19 mouse cellular contexts compared by ENCODE assay signal in the genomic region with DNA sequence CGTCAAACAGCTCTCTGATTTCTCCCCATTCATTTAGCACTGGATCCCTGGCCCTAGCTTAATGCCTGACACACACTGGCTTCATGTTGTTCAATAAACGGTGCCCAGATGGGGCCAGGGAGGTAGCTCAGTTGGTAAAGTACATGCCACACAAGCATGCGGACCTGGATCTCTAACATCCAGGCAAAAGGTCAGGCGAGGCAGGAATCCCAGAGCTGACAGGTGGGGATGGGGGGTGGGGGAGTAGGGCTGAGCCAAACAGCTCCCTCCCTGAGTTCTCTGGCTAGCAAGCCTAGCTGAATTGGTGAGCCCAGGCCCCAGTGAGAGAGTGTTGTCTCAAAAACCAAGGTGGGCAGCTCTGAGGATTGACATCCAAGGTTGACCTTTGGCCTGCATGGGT. TPM values are rescaled to one million over a fixed set of nuclear protein-coding genes. Genes with fewer than 3 reads are reported as not detected.
DNase-seq lines count a peak whose midpoint lies in the region; ATAC-seq and TF ChIP-seq lines count a peak whose summit lies in the region.
"Had no signal": no experiment of that assay in that cellular context is flagged by ENCODE, and none has a peak within 500 bp of the region (broad histone marks: within the 10 kb centered on the region; RNA-seq: fewer than 3 reads in every experiment).

No protein-coding gene starts in this region.

- no peaks in the 10 kb centered on the region for H3K36me3 ChIP-seq in lung, embryonic 14.5 days (ENCODE audit: insufficient read depth)
- no peaks in the 10 kb centered on the region for H3K36me3 ChIP-seq in lung, postnatal 0 days (ENCODE audit: insufficient read depth, low read length)
- no peaks in the 10 kb centered on the region for H3K36me3 ChIP-seq in embryonic facial prominence, embryonic 15.5 days
- H3K36me3 ChIP-seq: heart, embryonic 12.5 days; limb, embryonic 10.5 days had no signal

- intact Hi-C loops in gastrocnemius, adult 2 months (cut with DNase I), result no loop called here

- 39% methylated on average over 4 of the region's 4 CpGs for WGBS in lung, embryonic 14.5 days
- WGBS in lung, postnatal 0 days, result 47% methylated on average over 4 of the region's 4 CpGs
- 38% methylated on average over 4 of the region's 4 CpGs for WGBS in embryonic facial prominence, embryonic 15.5 days

- no peak for TF ChIP-seq CTCF in gastrocnemius, adult 2 months (IDR thresholded peaks at IDR 0.05)
- no peak for TF ChIP-seq CTCF in lung, embryonic 14.5 days (IDR thresholded peaks at IDR 0.05; ENCODE audit: low read depth)
- TF ChIP-seq CTCF in lung, postnatal 0 days (IDR thresholded peaks at IDR 0.05), result no peak

- H3K4me3 ChIP-seq in gastrocnemius, adult 2 months, result no peak overlapping the region
- H3K4me3 ChIP-seq in lung, embryonic 14.5 days (ENCODE audit: low read depth, low read length), result no peak overlapping the region
- H3K4me3 ChIP-seq in lung, postnatal 0 days (ENCODE audit: low read depth, low read length), result no peak overlapping the region
- no peak overlapping the region for H3K4me3 ChIP-seq in embryonic facial prominence, embryonic 15.5 days (replicated peaks)
- H3K4me3 ChIP-seq: forebrain, embryonic 13.5 days; heart, embryonic 12.5 days; limb, embryonic 10.5 days; megakaryocyte, embryonic 14.5 days had no signal

- TF ChIP-seq EP300 in lung, postnatal 0 days (IDR thresholded peaks at IDR 0.05), result no peak

- no peaks in the 10 kb centered on the region for H3K27me3 ChIP-seq in lung, embryonic 14.5 days (ENCODE audit: insufficient read depth, low read length)
- H3K27me3 ChIP-seq in lung, postnatal 0 days (replicated peaks; ENCODE audit: insufficient read depth, low read length), result no peaks in the 10 kb centered on the region
- H3K27me3 ChIP-seq in embryonic facial prominence, embryonic 15.5 days, result no peaks in the 10 kb centered on the region

- H3K27ac ChIP-seq in gastrocnemius, adult 2 months, result peak overlapping the region; percentile 12; the same call in 1 of the 2 replicates
- peak overlapping the region; percentile 94 for H3K27ac ChIP-seq in lung, embryonic 14.5 days (ENCODE audit: low read depth)
- no peak overlapping the region for H3K27ac ChIP-seq in lung, postnatal 0 days (ENCODE audit: low read length)
- H3K27ac ChIP-seq in embryonic facial prominence, embryonic 15.5 days (replicated peaks), result peak overlapping the region; percentile 80; the same call in 1 of the 2 replicates
- H3K27ac ChIP-seq: forebrain, embryonic 13.5 days had no signal

- no peaks in the 10 kb centered on the region for H3K9me3 ChIP-seq in lung, embryonic 14.5 days (ENCODE audit: low read depth, low read length)
- H3K9me3 ChIP-seq in lung, postnatal 0 days (ENCODE audit: low read length), result no peaks in the 10 kb centered on the region
- no peaks in the 10 kb centered on the region for H3K9me3 ChIP-seq in embryonic facial prominence, embryonic 15.5 days (replicated peaks)
- H3K9me3 ChIP-seq: forebrain, embryonic 13.5 days; heart, embryonic 12.5 days; limb, embryonic 10.5 days; megakaryocyte, embryonic 14.5 days had no signal

- H3K9ac ChIP-seq in lung, embryonic 14.5 days, result no peak overlapping the region
- H3K9ac ChIP-seq in lung, postnatal 0 days (replicated peaks; ENCODE audit: low read depth), result no peak overlapping the region
- no peak overlapping the region for H3K9ac ChIP-seq in embryonic facial prominence, embryonic 15.5 days
- H3K9ac ChIP-seq: forebrain, embryonic 13.5 days; heart, embryonic 12.5 days had no signal

- ATAC-seq in lung, embryonic 14.5 days (ENCODE audit: insufficient read depth), result no peak
- no peak for ATAC-seq in lung, postnatal 0 days
- no peak for ATAC-seq in embryonic facial prominence, embryonic 15.5 days (ENCODE audit: insufficient number of reproducible peaks, low FRiP score, low TSS enrichment, low read depth)
- ATAC-seq in erythroblast, adult 5-6 weeks (replicated peaks; ENCODE audit: low FRiP score, poor library complexity, severe bottlenecking), result no peak
- ATAC-seq: forebrain, embryonic 13.5 days had no signal

- peaks cover 25% of the 10 kb centered on the region for H3K4me1 ChIP-seq in lung, embryonic 14.5 days (ENCODE audit: insufficient read depth)
- peaks cover 15% of the 10 kb centered on the region; the same call in 1 of the 2 replicates for H3K4me1 ChIP-seq in lung, postnatal 0 days (ENCODE audit: insufficient read depth, low read depth, low read length)
- peaks cover 56% of the 10 kb centered on the region for H3K4me1 ChIP-seq in embryonic facial prominence, embryonic 15.5 days

- no peak for DNase-seq in gastrocnemius, adult 2 months
- DNase-seq in gastrocnemius, postnatal 10 days, result no peak
- no peak for DNase-seq in lung, embryonic 14.5 days
- no peak for DNase-seq in lung, postnatal 0 days (ENCODE audit: low spot score)
- peak; percentile 69 for DNase-seq in cerebellum, adult 9-10 months
- no peak for DNase-seq in testis, postnatal 10 days (ENCODE audit: low spot score)
- DNase-seq: adrenal gland, postnatal 14 days; heart, postnatal 36 days; kidney, adult 8-10 months; lung, adult 2 months; thymus, postnatal 36 days had no signal

- peak overlapping the region; percentile 35 for H3K4me2 ChIP-seq in lung, embryonic 14.5 days
- H3K4me2 ChIP-seq in lung, postnatal 0 days (replicated peaks; ENCODE audit: low read depth, low read length), result no peak overlapping the region
- no peak overlapping the region for H3K4me2 ChIP-seq in embryonic facial prominence, embryonic 15.5 days (replicated peaks)
- H3K4me2 ChIP-seq: forebrain, embryonic 13.5 days; heart, embryonic 12.5 days; liver, embryonic 11.5 days had no signal

RNA-seq across cellular contexts. Expression of a gene that starts 5.5 kb away (rescaled TPM):
- total RNA-seq in gastrocnemius, adult 2 months (2021), result 1 to 10 TPM; 1.0 to 5.6 TPM
- total RNA-seq in gastrocnemius, postnatal 10 days (2021), result 10 to 100 TPM in 1 of 2 experiments, 1 to 10 TPM in 1; 7.7 to 10.7 TPM
- polyA plus RNA-seq in lung, embryonic 14.5 days (2014; fragmentation: Nextera tagmentation; extraction: Ambion mirVana), result 26.0 and 36.5 TPM in 2 replicates
- polyA plus RNA-seq in lung, postnatal 0 days (2015; fragmentation: Nextera tagmentation; extraction: Ambion mirVana), result 20.7 and 22.6 TPM in 2 replicates
- polyA plus RNA-seq in embryonic facial prominence, embryonic 15.5 days (2015; fragmentation: Nextera tagmentation; extraction: Ambion mirVana), result 39.0 and 42.3 TPM in 2 replicates
- total RNA-seq in erythroblast, adult 5-6 weeks (2015; ENCODE audit: low replicate concordance), result not detected in 2 replicates
- 0.26 TPM in 1 of 2 replicates, not detected in the other for total RNA-seq in erythroblast, adult 5-6 weeks (2017; ENCODE audit: low replicate concordance)

RNA-seq across cellular contexts. Expression of a gene that starts 21.8 kb away (rescaled TPM):
- total RNA-seq in gastrocnemius, adult 2 months (2021), result not detected
- not detected for total RNA-seq in gastrocnemius, postnatal 10 days (2021)
- polyA plus RNA-seq in lung, embryonic 14.5 days (2014; fragmentation: Nextera tagmentation; extraction: Ambion mirVana), result 25.8 and 30.8 TPM in 2 replicates
- 21.3 TPM in 2 replicates for polyA plus RNA-seq in lung, postnatal 0 days (2015; fragmentation: Nextera tagmentation; extraction: Ambion mirVana)
- 5.1 and 5.7 TPM in 2 replicates for polyA plus RNA-seq in embryonic facial prominence, embryonic 15.5 days (2015; fragmentation: Nextera tagmentation; extraction: Ambion mirVana)
- not detected in 2 replicates for total RNA-seq in erythroblast, adult 5-6 weeks (2015; ENCODE audit: low replicate concordance)
- 0.28 TPM in 1 of 2 replicates, not detected in the other for total RNA-seq in erythroblast, adult 5-6 weeks (2017; ENCODE audit: low replicate concordance)
- total RNA-seq: adrenal gland, postnatal 14 days; heart, postnatal 36 days had no signal
- polyA plus RNA-seq: heart, embryonic 12.5 days; liver, embryonic 11.5 days; testis, adult 2 months had no signal

RNA-seq across cellular contexts. Expression of a gene that starts 51.8 kb away (rescaled TPM):
- total RNA-seq in gastrocnemius, adult 2 months (2021), result 10 to 100 TPM; 11.2 to 13.3 TPM
- total RNA-seq in gastrocnemius, postnatal 10 days (2021), result 10 to 100 TPM; 17.0 to 18.1 TPM
- 43.5 and 48.4 TPM in 2 replicates for polyA plus RNA-seq in lung, embryonic 14.5 days (2014; fragmentation: Nextera tagmentation; extraction: Ambion mirVana)
- polyA plus RNA-seq in lung, postnatal 0 days (2015; fragmentation: Nextera tagmentation; extraction: Ambion mirVana), result 15.8 and 18.9 TPM in 2 replicates
- 46.8 and 47.1 TPM in 2 replicates for polyA plus RNA-seq in embryonic facial prominence, embryonic 15.5 days (2015; fragmentation: Nextera tagmentation; extraction: Ambion mirVana)
- 45.4 and 161 TPM in 2 replicates for total RNA-seq in erythroblast, adult 5-6 weeks (2015; ENCODE audit: low replicate concordance)
- 23.5 and 48.1 TPM in 2 replicates for total RNA-seq in erythroblast, adult 5-6 weeks (2017; ENCODE audit: low replicate concordance)

RNA-seq across cellular contexts. Expression of a gene that starts 51.8 kb away (rescaled TPM):
- total RNA-seq in gastrocnemius, adult 2 months (2021), result 10 to 100 TPM; 53.8 to 69.8 TPM
- 10 to 100 TPM; 48.1 to 55.1 TPM for total RNA-seq in gastrocnemius, postnatal 10 days (2021)
- 119 and 137 TPM in 2 replicates for polyA plus RNA-seq in lung, embryonic 14.5 days (2014; fragmentation: Nextera tagmentation; extraction: Ambion mirVana)
- polyA plus RNA-seq in lung, postnatal 0 days (2015; fragmentation: Nextera tagmentation; extraction: Ambion mirVana), result 109 and 114 TPM in 2 replicates
- 125 and 127 TPM in 2 replicates for polyA plus RNA-seq in embryonic facial prominence, embryonic 15.5 days (2015; fragmentation: Nextera tagmentation; extraction: Ambion mirVana)
- total RNA-seq in erythroblast, adult 5-6 weeks (2015; ENCODE audit: low replicate concordance), result 2.9 and 30.9 TPM in 2 replicates
- 14.1 and 41.3 TPM in 2 replicates for total RNA-seq in erythroblast, adult 5-6 weeks (2017; ENCODE audit: low replicate concordance)
